Mouse (Mus musculus): ENCODE results near the gene Actr2. TPM values are rescaled to one million over a fixed set of nuclear protein-coding genes. Genes with fewer than 3 reads are reported as not detected.
"Not testable (repeated sequence)": the region's sequence is repeated elsewhere in the genome, so short reads cannot be mapped to it uniquely, and the experiment has no call there.

Actr2 gene
- total RNA-seq, 2 experiments from 2014 or later: 214 to 237 TPM

DNA sequence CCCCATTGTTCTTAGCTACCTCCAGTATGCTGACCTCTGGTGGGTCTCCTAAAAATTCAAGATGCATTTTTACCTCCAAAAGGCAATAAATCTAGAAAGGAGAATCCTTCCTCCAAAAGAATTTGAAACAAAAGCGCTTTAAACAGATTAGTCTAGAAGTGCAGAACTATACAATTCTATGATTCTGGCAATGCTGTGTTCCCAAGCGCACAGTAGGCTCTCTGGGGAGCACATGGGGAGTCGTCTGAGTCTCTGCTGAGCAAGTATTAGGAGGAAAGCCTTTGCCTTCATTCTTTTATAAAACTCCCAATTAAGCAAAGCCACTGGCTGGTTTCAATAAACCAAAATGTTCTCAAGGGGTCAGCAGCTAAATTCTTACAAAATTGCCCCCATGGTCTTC lies 58.8 kb downstream of the Actr2 start:
- no peak for ATAC-seq (replicated peaks; ENCODE audit: poor library complexity)

DNA sequence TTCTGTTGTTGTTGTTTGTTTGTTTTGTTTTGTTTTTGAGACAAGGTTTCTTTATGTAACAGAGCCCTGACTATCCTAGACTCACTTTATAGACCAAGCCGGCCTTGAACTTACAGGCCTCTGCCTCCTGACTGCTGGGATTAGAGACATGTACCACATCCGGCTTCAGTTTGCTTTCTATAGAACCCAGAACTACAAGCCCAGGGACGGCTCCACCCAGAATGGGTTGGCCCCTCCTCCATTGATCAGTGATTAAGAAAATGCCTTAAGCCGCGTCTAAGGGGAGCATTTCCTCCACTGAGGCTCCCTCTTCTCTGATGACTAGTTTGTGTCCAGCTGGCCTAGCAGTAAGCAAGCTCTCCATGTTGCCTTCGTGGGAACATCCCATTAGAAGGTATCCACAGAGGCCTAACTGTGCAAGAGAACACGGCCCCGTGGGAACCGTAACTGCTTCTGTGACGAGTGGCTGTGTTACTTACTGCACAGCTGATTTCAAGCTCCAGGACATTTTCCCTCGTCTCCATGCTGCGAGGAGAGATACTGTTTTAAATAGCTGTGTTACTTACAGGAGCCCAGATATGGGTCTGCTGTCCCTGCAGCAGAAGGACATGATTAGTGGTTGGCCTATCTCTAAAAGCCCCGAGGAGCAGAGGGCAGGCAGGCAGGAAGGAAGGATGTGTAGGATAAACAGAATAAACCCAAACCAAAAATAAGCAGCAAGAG lies 59.7 kb downstream of the Actr2 start:
- peak; percentile 85 for ATAC-seq (replicated peaks; ENCODE audit: poor library complexity)

DNA sequence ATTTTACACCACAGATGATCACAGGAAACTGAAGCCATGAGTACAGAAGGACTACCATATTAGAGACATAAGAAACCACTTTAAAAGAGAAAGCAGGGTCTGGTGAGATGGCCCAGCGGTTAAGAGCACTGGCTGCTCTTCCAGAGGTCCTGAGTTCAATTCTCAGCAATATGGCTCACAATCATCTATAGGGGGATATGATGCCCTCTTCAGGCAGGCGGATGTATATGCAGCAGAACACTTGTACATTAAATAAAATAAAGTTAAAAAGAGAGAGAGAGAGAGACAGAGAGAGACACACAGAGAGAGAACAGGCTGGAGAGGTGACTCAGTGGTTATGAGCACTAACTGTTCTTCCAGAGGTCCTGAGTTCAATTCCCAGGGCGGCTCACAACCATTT lies 67.1 kb downstream of the Actr2 start:
- ATAC-seq (replicated peaks; ENCODE audit: poor library complexity): no peak

DNA sequence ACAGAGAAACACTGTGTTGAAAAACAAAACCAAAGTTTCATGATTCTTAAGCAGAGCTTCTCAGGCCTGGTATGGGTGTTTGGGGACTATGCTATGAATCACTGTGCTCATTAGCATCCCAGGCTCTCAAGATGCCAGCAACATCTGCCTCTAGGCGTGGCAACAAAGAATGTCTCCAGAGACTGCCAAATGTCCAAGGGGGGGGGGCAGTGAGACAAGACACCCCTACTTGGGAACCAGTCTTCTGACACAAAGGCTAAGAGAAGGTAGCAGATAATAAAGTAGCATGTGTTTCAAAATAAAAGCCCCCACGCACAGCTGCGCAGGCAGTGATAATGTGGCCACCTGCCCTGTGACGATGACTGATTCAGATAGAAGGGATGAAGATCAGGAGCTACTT lies 69.5 kb downstream of the Actr2 start:
- ATAC-seq (replicated peaks; ENCODE audit: poor library complexity): peak; percentile 87

DNA sequence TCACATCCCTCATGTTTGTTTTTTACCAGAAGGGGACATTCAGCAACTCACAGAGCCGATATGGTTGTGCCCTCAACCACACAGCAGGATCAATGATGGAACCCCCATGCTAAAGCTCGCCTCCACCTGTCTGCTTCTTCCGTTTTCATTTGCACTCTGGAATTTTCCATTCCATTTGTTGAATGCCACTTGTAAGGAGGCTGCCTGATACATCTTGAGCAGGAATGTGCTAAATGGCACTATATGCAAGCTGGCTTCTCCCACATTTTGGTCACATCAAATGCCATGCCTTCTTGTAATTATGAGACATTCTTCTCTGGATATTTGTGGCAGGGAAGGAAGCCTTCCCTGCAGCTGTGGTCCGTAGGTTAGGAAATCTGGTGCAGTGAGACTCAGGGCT lies 70.6 kb downstream of the Actr2 start:
- no peak for ATAC-seq (replicated peaks; ENCODE audit: poor library complexity)

DNA sequence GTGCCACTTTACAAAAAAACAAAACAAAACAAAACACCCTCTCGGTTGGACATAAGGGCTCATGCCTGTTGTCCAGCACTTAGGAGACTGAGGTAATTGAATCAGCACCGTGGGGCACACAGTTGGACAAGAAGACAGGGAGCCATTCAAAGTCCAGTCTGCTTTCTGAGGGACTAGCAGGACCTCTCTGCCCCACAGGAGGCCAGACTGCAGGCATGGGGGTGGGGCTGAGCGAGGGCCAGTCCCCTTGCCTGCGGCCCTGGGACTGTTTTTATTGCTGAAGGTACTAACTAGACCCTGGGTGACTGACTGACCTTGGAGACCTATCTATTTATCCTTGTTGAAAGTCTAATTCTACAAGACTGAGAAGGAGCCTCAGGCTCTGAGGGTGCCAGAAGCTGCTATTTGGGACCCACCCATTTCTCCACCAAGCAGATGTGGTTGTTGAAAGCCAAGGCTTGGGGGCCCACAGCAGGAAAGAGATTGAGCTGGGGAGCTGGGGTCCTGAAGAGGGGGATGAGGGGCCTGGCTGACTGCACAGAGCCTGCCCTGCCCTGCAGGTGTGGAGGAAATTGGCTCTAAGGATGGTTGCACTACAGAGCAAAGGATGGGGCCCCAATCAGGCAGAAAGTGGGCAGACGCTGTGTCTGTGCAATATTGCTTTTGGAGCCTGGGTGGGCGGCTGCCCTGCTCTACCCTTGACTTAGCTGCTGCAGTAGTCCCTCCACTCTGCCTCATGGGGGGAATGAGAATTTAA lies 71.4 kb downstream of the Actr2 start:
- no peak for ATAC-seq (replicated peaks; ENCODE audit: poor library complexity)

DNA sequence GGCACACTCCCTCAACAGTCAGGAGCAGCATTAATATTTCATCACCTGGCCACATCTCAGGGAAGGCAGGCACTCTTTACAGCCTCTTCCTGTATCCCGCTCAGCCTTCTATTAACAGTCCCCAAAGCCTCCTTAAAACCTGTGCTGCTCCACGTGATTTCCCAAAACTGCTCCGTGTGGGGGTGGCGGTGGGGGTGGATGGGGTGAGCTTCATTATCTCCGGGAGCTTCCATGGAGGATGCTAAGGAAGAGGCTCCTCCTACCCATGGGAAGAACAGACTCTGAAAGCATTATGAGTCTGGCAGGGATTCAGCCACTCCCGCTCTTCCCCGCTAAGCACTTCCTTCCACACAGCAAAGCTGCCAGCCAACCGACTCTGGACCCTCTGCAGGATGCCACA lies 74.0 kb downstream of the Actr2 start:
- no peak for ATAC-seq (replicated peaks; ENCODE audit: poor library complexity)

DNA sequence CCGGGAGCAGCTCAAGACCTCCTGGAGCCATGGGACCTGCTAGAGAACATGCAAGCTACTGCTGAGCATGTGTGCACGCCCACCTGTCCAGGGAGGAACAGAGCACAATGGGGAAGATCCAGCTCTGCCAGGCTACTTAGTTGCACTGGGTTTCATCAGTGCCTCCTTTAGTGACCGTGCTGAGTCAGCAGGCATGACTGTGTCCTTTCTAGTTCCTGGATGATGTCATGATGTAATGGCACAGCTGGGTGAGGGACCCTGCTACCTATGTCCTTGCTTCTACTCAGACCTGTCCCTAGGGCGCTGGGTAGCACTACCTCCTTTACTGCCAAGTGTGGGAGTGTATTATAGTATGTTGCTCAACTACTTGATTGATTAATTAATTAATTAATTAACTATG lies 75.0 kb downstream of the Actr2 start:
- peak; percentile 55; the same call in 1 of the 2 replicates for ATAC-seq (replicated peaks; ENCODE audit: poor library complexity)

DNA sequence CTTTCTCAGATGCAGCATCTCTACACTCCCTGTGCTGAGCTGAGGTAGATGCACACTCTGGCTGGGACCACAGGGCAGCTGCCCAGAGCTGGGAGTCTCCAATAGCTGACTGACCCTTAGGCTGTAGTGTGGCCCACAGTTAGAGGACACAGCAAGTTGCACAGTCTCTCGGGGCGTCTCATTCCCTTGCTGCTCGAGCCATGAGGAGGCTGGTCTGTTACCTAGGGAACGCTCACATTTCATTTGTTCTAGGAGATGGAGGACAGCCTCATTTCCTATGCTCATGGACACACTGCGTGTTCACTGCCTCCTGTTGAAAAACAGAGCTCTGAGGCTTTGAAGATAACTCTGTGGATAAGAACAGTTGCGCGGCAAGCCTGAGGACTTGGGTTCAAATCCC lies 76.7 kb downstream of the Actr2 start:
- ATAC-seq (replicated peaks; ENCODE audit: poor library complexity): no peak

DNA sequence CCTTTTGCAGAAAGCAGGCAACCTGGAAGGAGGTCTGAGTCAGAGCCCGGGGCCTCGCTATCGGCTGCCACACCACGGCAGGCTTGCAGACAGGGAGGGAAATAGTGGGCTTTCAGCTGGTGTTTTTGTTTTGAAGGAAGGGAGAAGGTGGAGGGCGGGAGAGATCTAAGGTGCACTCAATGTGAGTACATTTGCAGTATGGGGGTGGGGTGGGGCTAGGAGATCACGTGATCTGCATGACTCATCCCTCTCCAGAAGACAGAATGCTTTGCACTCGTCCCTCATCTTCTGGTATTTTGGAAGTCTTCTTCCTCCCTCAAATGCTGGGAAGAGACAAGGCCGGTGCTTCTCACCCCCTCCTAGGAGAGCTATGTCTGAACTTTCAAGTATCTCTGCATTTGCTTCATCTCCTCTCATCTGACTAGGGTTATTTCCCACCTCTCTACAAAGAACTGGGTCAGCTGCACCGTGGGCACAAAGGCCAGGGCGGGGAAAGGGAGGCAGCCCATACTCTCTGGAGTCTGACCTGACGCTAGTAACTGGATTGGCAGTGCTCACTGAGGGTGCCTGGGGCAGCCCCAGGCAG lies 77.3 kb downstream of the Actr2 start:
- peak; percentile 66 for ATAC-seq (replicated peaks; ENCODE audit: poor library complexity)

DNA sequence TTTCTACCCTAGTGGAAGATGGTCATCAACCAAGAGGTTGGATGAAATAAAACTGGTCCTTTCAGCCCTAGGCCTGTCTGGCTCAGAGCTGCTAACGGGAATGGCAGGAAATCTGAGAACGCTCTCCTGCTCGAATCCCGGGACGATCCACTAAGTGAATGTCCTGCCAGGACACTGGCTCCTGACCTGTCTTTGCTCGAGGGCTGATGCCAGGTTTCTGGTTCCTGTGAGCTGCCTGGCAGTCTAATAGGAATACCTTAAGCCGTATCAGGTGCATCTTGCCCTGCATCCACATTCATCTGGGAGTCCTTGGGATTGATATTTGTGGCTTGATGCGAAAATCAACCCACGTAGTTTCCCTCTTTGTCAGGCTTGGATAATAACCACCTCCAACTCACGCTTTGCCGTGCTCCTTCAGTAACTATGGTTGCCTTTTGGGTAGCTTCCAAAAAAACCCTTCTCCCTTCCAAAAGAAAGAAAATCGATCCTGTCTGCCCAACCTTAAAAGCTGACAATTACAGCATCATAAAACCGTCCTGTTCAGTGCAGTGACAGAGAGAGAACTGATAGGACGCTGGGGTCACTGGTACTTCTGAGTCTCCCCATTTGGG lies 78.3 kb downstream of the Actr2 start:
- no peak for ATAC-seq (replicated peaks; ENCODE audit: poor library complexity)

DNA sequence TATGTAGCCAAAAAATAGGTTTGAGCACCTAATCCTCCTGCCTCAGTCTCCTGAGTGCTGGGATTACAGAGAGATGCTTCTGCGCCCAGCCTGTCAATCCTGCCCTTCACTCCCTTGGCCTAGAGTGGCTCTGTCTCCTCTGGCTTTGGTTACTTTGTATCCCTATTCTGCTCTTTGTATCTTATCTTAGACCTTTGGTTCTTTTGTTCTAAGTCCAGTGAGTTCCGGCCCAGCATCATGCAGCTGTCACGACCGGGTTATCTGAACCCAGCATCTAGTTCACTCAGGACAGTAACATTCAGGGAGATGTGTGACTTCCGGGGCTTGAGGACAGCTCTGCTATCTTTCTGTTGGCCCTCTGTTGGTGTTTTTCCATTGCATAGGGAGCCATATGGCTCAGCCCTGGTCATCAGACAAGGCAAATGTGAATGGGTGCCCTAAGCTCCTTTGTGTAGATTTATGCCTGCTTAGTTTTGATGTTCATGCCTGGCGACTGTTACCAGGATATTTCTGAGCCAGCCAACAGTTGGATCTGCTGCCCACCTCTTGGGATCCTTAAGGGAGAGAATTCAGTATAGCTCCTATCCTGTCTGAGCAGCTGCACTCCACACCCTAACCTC lies 79.1 kb downstream of the Actr2 start:
- no peak for ATAC-seq (replicated peaks; ENCODE audit: poor library complexity)

DNA sequence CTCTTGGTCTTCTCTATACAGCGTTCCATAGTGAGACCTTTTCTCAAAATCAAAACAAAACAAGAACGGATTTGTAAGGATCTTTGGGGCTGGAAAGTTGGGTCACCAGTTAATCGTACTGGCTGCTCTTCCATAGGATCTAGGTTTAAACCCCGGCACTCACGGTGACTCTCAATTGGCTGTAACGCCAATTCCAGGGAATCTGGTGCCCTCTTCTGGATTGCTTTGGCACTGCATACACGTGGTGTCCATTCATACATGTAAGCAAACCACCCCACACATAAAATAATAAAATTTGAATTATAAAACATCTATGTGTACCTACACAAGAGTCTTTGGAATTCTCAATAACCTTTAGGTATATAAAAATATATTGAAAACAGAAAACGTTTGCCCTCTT lies 81.2 kb downstream of the Actr2 start:
- peak; percentile 81 for ATAC-seq (replicated peaks; ENCODE audit: poor library complexity)

DNA sequence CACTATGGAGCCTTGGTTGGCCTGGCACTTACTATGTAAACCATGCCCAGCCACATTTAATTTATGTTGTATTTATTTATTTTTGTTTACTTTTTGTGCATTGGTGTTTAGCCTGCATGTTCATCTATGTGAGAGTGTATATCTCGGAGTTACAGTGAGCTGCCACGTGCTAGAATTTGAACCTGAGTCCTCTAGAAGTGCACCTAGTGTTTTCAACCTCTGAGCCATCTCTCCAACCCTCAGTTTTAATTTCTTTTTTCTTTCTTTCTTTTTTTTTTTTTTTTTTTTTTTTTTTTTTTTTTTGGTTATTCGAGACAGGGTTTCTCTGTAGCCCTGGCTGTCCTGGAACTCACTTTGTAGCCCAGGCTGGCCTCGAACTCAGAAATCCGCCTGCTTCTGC lies 81.7 kb downstream of the Actr2 start:
- ATAC-seq (replicated peaks; ENCODE audit: poor library complexity): not testable (repeated sequence)

DNA sequence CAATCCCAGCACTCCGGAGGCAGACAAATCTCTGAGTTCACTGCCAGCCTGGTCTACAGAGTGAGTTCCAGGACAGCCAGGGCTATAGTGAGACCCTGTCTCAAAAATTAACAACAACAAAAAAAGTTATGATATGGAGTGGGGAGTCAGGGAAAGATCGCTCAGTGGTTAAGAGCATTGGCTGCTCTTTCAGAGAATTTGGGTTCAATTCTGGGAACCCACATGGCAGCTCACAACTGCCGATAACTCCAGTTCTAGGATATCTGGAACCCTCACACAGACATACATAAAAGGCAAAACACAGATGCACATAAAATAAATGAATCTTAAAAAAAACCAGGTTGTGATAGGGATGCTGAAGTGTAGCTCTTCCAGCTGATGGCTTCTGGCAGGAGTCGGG lies 83.7 kb downstream of the Actr2 start:
- no peak for ATAC-seq (replicated peaks; ENCODE audit: poor library complexity)

DNA sequence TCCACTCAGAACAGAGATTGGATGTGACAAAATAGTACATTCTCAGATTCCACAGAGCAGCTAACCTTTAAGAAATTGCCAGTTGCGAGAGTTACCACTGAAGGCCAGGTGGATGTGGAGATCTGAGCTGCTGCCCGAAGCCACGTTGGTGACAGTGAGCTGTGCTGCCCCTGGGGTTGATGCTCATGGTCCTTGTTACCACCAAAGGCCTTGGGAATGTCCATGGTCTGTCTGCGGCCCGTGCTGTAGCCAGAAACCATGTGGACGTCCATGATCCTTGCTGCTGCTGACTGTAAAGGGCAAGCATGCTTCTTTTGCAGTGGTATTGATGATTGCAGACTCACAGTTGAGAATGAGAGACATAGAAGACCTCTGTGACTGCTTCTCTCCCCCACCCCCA lies 84.3 kb downstream of the Actr2 start:
- no peak for ATAC-seq (replicated peaks; ENCODE audit: poor library complexity)

DNA sequence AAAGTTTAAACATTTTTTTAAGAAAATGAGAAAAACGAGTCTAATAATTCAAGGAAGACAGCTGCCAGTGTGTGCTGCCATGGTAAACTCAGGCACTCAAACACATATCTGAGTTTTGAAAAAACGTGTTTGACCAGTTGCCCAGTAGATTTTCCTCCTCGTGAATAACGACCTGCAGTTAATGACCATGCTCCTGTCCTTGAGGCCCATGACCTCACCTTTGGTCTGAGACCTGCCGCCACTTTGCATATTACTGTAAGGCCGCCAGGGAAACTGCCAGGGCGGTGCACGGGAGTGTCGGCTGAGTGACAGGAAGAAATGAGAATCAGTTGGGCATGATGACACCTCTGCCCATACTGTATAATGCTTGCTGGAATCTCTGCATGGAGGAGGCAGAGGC lies 85.0 kb downstream of the Actr2 start:
- ATAC-seq (replicated peaks; ENCODE audit: poor library complexity): no peak

DNA sequence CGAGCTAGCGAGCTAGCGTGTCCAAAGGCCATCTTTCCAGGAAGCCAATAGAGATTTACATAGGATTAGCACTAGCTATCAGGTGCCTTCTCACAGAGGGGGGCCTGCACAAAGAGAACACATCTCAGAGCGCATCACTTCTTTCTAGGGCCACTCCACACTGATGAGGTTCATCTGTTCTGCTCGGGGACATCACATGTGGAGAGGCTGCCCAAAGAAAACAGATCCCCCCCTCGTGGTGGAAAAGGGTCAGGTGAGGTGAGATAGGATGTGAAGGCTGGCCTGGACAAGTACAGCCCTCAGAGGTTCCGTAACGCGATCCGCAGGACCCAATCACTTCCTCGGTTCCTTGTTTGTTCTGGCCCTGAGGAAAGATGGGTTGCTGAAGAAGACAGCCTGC lies 86.8 kb downstream of the Actr2 start:
- no peak for ATAC-seq (replicated peaks; ENCODE audit: poor library complexity)

DNA sequence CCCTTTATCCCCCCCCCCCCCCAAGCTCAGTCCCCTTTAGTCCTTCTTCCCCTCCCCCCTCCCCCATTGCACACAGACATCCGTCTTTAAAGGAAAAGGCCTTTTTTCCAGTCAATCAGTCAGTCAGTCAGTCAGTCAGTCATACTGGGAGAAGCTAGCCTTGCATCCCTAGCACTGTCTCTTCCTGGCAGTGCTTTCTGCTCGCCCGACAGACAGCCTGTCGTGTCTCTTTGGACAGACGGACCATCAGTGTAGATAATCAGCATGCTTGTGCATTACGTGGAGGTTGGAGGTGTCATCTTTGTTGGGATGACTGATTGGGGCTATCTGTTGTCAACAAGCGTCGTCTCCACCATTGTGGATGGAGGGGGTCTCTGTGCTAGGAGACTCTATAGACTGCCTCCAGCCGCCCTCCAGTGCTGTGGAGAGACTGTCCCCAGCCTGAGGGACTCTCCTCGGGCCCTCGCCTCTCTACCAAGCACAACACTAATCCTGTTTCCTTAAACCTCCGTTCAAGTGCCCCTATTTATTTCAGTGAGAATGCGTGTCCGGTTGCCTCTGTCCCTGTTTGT lies 89.7 kb downstream of the Actr2 start:
- ATAC-seq (replicated peaks; ENCODE audit: poor library complexity): 0 out of 2 replicates have a peak, but pooled peaks have one; percentile 16

DNA sequence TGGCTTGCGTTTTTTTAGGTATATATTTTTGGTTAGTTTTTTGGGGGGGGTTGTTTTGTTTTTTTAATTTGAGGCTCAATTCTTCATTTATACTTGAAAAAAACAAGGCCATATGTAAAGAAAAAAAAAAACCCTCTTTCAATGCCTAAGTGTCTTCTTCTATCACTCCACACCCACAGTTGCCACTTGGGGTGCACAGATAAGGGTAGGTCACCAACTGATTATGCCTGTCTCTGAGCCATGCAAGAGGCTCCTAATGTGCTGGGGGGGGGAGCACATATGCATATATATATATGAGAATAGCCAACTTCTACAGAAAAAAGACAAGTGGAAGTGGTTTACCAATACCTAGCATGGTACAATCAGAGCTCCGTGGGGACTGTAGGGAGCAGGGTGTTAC lies 90.3 kb downstream of the Actr2 start:
- ATAC-seq (replicated peaks; ENCODE audit: poor library complexity): peak; percentile 92

DNA sequence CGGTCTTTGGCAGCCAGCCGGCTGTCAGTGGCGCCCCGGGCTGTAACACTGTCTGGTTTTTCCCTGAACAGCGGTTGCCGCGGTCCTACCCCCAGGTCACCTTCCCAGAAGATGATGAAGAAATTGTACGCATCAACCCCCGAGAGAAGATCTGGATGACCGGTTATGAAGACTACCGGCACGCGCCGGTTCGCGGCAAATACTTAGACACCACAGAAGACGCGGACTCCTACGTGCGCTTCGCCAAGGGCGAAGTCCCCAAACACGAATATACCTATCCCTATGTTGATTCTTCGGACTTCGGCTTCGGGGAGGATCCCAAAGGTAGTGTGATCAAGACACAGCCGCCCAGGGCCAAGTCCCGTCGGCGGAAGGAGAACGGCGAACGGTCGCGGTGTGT lies 92.0 kb downstream of the Actr2 start:
- no peak for ATAC-seq (replicated peaks; ENCODE audit: poor library complexity)
